Mouse (Mus musculus) spleen, adult 12 weeks (tissue): ENCODE results near the gene Evpl.

Source experiments
- DNase-seq: peaks from one replicate; pipeline ENCODE4 v3.0.0; 2022; ENCODE audit warnings: low spot score

Evpl gene

GRCm38 (mm10) chr11:116171959-116172358 is 65.9 kb downstream of the Evpl start:
- DNase-seq: no peak
